Mouse (Mus musculus) lung, adult 2 months (tissue): Measurements from ENCODE around the gene Haus3.

Source experiments
- CTCF ChIP-seq: fragments of 200-500 bp; IDR thresholded peaks from 2 replicates; pipeline ENCODE4 v1.5.1; 2011; ENCODE audit warnings: mild to moderate bottlenecking, low read length, control low read depth; ENCODE audit not compliant: insufficient read depth
- POLR2A ChIP-seq: fragments of 200-500 bp; IDR thresholded peaks from 2 replicates; pipeline ENCODE4 v1.6.1; 2011; ENCODE audit warnings: low read depth, mild to moderate bottlenecking, control low read depth, low read length, borderline replicate concordance; ENCODE audit errors: extremely low read depth

GRCm38 (mm10) chr5:34132731-34133130 lies 36.6 kb downstream of the Haus3 start:
- no peak for TF ChIP-seq CTCF
- no peak for TF ChIP-seq POLR2A
